Mouse (Mus musculus) neutrophil, adult 65 days (primary cell): ENCODE measurements around the gene Vipr2. TPM values are rescaled to one million over a fixed set of nuclear protein-coding genes. Genes with fewer than 3 reads are reported as not detected.

Experiments
- total RNA-seq: library from RNA; stranded (reverse); gene quantifications from 2 replicates; pipeline ENCODE4 v1.2.4, GENCODE M21; 2023

Gene Vipr2
- 0.41 TPM in 1 of 2 replicates, not detected in the other for total RNA-seq

GRCm38 (mm10) chr12:116077074-116077854 is at the start of gene Vipr2:
Vipr2 (plus strand) TSS chr12:116077726.

GRCm38 (mm10) chr12:116047440-116048377 is 29.8 kb upstream of the Vipr2 start, which contains the start of gene Zfp386:
Zfp386 (plus strand) TSS chr12:116047724.

Other genes starting within 250 kb of the Vipr2 start
- 18.1 and 19.4 TPM in 2 replicates for gene Zfp386, start 30.0 kb upstream of the Vipr2 start, total RNA-seq
- 0.39 and 0.98 TPM in 2 replicates for gene Wdr60, start 185.3 kb downstream of the Vipr2 start, total RNA-seq
- gene Gm11027, start 197.7 kb downstream of the Vipr2 start, total RNA-seq = not detected in 2 replicates
- gene Esyt2, start 203.5 kb downstream of the Vipr2 start, total RNA-seq = 109 and 140 TPM in 2 replicates